In genomic region chr4:68787642-68788041, GRCm38 (mm10) we compare ENCODE assay signal across 22 mouse cellular contexts.
DNase-seq lines count a peak whose midpoint lies in the region; ATAC-seq and TF ChIP-seq lines count a peak whose summit lies in the region.
"Had no signal": no experiment of that assay in that cellular context is flagged by ENCODE, and none has a peak within 500 bp of the region (broad histone marks: within the 10 kb centered on the region; RNA-seq: fewer than 3 reads in every experiment).

No protein-coding gene starts in this region.

- no peak for TF ChIP-seq POLR2A in heart, adult 2 months (IDR thresholded peaks at IDR 0.05; ENCODE audit: insufficient read depth, low read depth, low read length)

- intact Hi-C loops in heart, adult 2 months (cut with DNase I): no loop called here
- intact Hi-C loops in left cerebral cortex, postnatal 4 days (cut with DNase I): no loop called here
- intact Hi-C loops in left cerebral cortex, postnatal 14 days (cut with DNase I): no loop called here

- H3K27me3 ChIP-seq in heart, adult 2 months (ENCODE audit: control insufficient read depth, insufficient read depth, low read length): no peaks in the 10 kb centered on the region
- no peaks in the 10 kb centered on the region for H3K27me3 ChIP-seq in heart, embryonic 11.5 days (ENCODE audit: control insufficient read depth, insufficient read depth, low read length)
- H3K27me3 ChIP-seq: embryonic facial prominence, embryonic 13.5 days; embryonic facial prominence, embryonic 15.5 days; forebrain, embryonic 12.5 days had no signal

- 51% methylated on average over 2 of the region's 2 CpGs for WGBS in heart, adult 2 months
- 74% methylated on average over 2 of the region's 2 CpGs for WGBS in heart, embryonic 11.5 days (ENCODE audit: insufficient replicate concordance)

- H3K4me3 ChIP-seq in heart, adult 2 months: no peak overlapping the region
- no peak overlapping the region for H3K4me3 ChIP-seq in heart, embryonic 11.5 days (ENCODE audit: low read depth, low read length)
- H3K4me3 ChIP-seq: embryonic facial prominence, embryonic 13.5 days; embryonic facial prominence, embryonic 15.5 days; erythroblast, embryonic 14.5 days; forebrain, embryonic 10.5 days; forebrain, embryonic 12.5 days had no signal

- no peaks in the 10 kb centered on the region; the same call in 1 of the 2 replicates for H3K4me1 ChIP-seq in heart, adult 2 months (ENCODE audit: control insufficient read depth, insufficient read depth, low read length)
- no peaks in the 10 kb centered on the region for H3K4me1 ChIP-seq in heart, embryonic 11.5 days (ENCODE audit: control insufficient read depth, insufficient read depth, low read length)
- H3K4me1 ChIP-seq: embryonic facial prominence, embryonic 13.5 days; embryonic facial prominence, embryonic 15.5 days; forebrain, embryonic 10.5 days; forebrain, embryonic 12.5 days had no signal

- H3K9me3 ChIP-seq in heart, embryonic 11.5 days (replicated peaks; ENCODE audit: control insufficient read depth, low read length): no peaks in the 10 kb centered on the region
- H3K9me3 ChIP-seq: embryonic facial prominence, embryonic 13.5 days; embryonic facial prominence, embryonic 15.5 days; forebrain, embryonic 10.5 days; forebrain, embryonic 12.5 days had no signal

- no peaks in the 10 kb centered on the region for H3K36me3 ChIP-seq in heart, adult 2 months (ENCODE audit: control insufficient read depth, insufficient read depth, low read length)
- H3K36me3 ChIP-seq in heart, embryonic 11.5 days (ENCODE audit: control insufficient read depth, insufficient read depth, low read length): no peaks in the 10 kb centered on the region
- H3K36me3 ChIP-seq: embryonic facial prominence, embryonic 13.5 days; embryonic facial prominence, embryonic 15.5 days; forebrain, embryonic 10.5 days; forebrain, embryonic 12.5 days had no signal

- no peaks in the 10 kb centered on the region for H3K79me2 ChIP-seq in heart, adult 2 months (replicated peaks; ENCODE audit: control insufficient read depth, insufficient read depth, low read length)

- H3K4me2 ChIP-seq in heart, embryonic 11.5 days: no peak overlapping the region
- H3K4me2 ChIP-seq: embryonic facial prominence, embryonic 13.5 days; embryonic facial prominence, embryonic 15.5 days; forebrain, embryonic 12.5 days had no signal

- DNase-seq in cerebellum, postnatal 10 days: peak; percentile 52 to 67
- DNase-seq in cerebellum, adult 11 months: no peak
- peak; percentile 80 for DNase-seq in heart, adult 11 months
- no peak for DNase-seq in heart, adult 2 months
- peak; percentile 1 to 12 for DNase-seq in heart, adult 9 months (ENCODE audit: low spot score in 2 of 2)
- peak; percentile 32 for DNase-seq in left cerebral cortex, postnatal 4 days
- DNase-seq in left cerebral cortex, postnatal 14 days (ENCODE audit: low spot score in 2 of 2): no peak
- DNase-seq: adrenal gland, adult 2 months; adrenal gland, postnatal 10 days; adrenal gland, postnatal 25 days; cerebellum, adult 8-10 months; cerebellum, adult 9-11 months; cerebellum, postnatal 36 days; embryo, embryonic 11 days had no signal

- no peak for TF ChIP-seq EP300 in heart, adult 2 months (IDR thresholded peaks at IDR 0.05; ENCODE audit: insufficient read depth, low read depth, low read length)

- no peak for TF ChIP-seq CTCF in heart, adult 2 months (IDR thresholded peaks at IDR 0.05)

- no peak overlapping the region for H3K9ac ChIP-seq in heart, adult 2 months (ENCODE audit: low read depth, low read length)
- no peak overlapping the region for H3K9ac ChIP-seq in heart, embryonic 11.5 days (ENCODE audit: low read depth, low read length)
- H3K9ac ChIP-seq: embryonic facial prominence, embryonic 13.5 days; embryonic facial prominence, embryonic 15.5 days; forebrain, embryonic 12.5 days had no signal

- no peak overlapping the region for H3K27ac ChIP-seq in heart, adult 2 months
- H3K27ac ChIP-seq in heart, embryonic 11.5 days (ENCODE audit: low read depth, low read length): no peak overlapping the region
- H3K27ac ChIP-seq: embryonic facial prominence, embryonic 13.5 days; embryonic facial prominence, embryonic 15.5 days; forebrain, embryonic 10.5 days; forebrain, embryonic 12.5 days had no signal

- no peak for ATAC-seq in heart, embryonic 11.5 days (replicated peaks; ENCODE audit: insufficient number of reproducible peaks, low FRiP score, low TSS enrichment)
- ATAC-seq: forebrain, embryonic 14.5 days; forebrain, embryonic 16.5 days had no signal

Comparison
In these comparisons a context has a peak if more than half of its experiments do, and no peak if none do; other contexts are left out.
1. DNase-seq: peak in cerebellum, postnatal 10 days (2 of 2), heart, adult 11 months (single experiment), heart, adult 9 months (2 of 2) and left cerebral cortex, postnatal 4 days (single experiment); none in cerebellum, adult 11 months (single experiment), heart, adult 2 months (0 of 2) and left cerebral cortex, postnatal 14 days (0 of 2).